Mouse (Mus musculus): ENCODE measurements around the gene Hoxb6.

Gene Hoxb6

DNA sequence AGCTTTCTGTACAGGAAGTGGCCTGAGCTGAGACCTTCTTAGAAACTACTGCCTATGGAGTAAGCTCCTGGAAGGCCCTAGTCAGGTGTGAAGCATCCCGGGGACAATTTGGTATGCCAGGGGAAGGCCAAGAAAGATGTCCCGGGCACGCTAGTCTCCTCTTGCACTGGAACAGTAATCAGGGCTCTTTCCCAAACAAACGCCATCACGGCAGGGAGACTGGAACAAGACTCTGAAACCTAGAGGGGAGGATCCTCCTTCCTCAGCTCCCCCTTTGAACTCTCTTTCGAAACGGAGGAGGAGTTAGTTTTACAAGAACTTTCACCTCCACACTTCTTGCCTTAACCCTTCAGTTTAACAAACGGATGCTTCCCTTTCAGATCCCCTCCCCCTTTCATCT, 39.8 kb downstream of the Hoxb6 start:
- no peak for ATAC-seq (ENCODE audit: insufficient number of reproducible peaks, low FRiP score, low TSS enrichment)

DNA sequence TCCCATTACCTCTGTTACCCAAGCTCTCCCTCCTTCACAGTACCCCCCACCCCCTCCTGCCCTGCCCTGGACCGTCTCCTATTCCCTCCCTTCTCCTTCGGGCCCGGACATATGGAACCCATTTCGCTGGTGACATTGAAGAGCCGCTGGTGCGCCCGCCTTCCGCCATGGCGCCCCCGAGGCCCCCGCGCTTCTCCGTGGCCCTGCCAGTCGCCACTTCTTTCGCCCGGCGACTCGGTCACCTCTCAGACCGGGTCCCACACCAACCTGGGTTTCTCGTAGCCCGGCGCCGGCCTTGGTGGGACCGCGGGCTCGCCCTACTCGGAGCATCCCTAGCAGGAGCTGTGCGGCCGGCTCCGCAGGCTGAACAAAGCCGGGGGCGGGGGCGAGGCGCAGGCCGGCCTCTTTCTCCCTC, 40.3 kb downstream of the Hoxb6 start:
- no peak for ATAC-seq (ENCODE audit: insufficient number of reproducible peaks, low FRiP score, low TSS enrichment)

DNA sequence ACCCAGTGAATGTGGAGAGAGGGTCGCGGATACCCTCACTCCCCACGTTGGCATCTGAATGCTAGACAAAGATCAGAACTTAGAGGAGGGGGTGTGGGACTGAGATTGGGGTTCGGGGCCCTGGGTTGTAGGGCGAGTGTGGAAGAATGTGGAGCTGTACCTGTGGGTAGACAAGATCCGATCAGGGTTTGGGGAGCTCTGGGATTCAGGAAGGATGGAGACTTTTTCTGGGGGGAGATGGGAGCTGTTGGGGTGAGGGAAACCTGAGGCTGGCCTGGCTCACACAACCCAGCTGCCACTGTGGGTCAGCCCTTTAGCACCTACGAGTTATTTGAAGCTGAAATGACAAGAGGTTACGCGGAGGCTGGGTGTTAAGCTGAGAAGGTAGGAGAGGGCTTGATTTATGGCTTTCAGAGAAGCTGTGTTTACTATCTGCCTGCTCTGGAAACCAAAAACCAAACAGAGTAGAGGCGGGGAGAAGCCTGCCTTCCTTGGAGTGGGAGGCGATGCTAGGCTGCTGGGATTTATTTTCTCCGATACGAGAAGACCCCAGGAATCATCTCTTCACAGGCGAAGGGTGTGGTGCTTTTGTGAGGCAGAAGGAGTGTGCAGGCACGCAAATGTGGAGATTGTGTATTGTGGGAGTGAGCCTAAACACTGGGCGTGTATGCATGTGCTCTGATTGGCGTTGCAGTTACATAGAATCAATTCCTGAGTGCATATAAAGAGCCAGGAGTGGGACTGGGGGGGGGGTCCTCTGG, 41.1 kb downstream of the Hoxb6 start:
- ATAC-seq (ENCODE audit: insufficient number of reproducible peaks, low FRiP score, low TSS enrichment) = no peak

DNA sequence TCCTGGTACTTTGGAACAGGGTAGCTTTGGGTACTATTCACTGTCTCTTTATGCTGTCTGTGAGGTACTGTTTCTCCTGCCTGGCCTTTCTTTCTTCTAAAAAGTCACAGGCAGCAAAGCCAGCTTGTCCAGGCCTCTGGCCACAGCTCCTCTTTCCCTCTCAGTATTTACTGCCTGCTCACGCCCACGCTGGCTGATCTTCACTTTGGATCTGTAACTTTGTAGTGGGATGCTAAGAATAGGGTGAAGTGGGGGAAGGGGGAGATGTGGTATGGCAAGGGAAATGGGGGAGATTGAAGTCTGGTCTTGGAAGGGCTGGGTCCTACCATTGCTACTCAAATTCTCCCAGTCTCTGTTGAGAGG, 41.7 kb downstream of the Hoxb6 start:
- ATAC-seq (ENCODE audit: insufficient number of reproducible peaks, low FRiP score, low TSS enrichment) = no peak

DNA sequence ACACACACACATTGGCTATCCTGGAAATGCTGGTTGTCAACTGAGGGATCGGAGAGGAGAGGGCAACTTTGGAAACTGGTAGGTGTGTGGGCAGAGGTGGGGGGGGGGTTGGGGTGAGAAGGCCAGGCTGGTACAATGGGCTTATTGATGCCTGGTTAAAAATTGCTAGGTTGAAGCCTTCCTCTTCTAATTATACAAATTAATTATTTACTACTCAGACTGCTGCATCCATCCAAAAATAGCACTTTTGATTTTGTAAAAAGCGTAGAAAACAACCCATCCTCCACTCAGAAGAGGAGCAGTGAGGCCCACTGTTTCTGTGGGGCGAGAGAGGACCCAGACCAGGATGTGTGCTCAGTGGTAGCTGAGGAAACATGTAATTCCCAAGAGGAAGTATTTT, 42.7 kb downstream of the Hoxb6 start:
- no peak for ATAC-seq (ENCODE audit: insufficient number of reproducible peaks, low FRiP score, low TSS enrichment)

DNA sequence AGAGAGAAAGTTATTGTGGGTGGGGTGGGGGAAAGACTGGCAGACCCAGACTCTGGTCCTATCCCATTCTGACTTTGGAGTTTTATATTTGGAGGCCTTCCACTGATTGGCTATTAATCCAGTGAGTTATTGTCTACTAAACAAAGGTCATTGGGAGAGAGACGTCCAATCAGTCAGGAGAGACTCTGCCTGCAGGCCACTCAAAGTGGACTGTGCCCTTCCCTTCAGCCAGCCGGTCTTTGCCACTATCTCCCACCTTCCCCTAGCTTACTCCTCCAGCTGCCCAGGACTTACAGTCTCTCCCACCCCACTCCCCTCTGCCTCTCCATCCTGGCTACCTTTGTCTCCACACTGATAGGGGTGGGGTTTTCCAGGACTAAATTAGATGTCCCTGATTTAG, 44.3 kb downstream of the Hoxb6 start:
- ATAC-seq (ENCODE audit: insufficient number of reproducible peaks, low FRiP score, low TSS enrichment) = no peak

DNA sequence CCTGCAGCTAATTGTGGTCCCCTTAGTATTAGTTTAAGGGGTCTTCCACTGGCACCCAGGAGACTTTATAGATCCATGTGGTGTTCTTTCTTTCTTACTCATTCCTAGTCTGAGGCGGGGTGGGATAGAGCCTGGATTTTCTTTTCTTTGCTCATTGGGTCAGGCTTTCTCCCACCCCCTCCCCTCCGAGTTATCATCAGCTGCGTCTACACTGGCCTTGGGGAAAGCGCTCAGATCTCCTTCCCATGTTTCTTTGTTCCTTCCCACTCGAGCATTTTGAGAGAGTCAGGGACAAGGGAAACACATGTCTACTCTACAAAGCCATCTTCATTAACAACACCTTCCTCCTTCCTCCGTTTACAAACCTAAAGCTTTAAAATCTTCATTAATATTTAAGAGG, 44.8 kb downstream of the Hoxb6 start:
- ATAC-seq (ENCODE audit: insufficient number of reproducible peaks, low FRiP score, low TSS enrichment) = no peak

DNA sequence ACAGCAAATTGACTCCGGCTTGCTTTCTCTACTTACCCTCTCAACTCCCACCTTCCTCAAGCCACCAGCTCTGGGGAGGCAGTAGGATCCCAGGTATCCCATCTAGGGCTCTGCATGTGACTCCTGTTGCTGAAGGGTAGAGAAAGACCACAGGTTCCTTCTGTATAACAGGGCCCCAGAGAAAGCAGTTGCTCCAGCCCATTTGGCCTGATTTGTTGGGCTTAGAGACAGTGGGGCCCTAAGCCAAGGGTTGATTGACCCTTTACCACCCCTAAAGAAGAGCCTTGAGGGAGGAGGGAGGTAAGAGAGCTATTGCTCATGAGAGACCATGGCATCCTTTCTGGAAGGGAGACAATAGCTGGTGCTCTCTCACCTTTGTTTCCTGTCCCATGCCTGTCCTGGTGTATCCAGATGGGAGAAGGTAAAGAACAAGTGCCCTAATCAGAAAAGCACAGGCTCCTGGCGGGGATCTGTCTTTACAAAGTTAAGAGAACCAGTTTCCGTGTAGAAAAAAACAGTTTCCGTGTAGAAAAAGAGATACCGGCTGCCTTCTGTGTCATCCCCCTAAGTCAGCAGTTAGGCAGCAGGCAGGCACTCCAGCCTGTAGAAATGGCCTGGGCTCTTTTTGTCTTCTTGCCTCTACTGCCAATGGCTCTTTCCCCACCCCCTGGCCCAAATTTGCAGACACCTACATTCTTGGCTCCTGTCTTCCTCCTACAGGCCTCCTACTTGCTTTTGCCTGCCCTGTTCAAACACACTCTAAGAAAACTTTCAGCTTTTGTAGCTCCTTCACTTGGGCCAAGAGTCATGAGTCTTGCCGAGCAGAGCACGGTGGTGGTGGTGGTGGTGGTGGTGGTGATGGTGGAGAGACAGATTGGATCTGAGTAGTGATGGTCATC, 46.9 kb downstream of the Hoxb6 start:
- no peak for ATAC-seq (ENCODE audit: insufficient number of reproducible peaks, low FRiP score, low TSS enrichment)

DNA sequence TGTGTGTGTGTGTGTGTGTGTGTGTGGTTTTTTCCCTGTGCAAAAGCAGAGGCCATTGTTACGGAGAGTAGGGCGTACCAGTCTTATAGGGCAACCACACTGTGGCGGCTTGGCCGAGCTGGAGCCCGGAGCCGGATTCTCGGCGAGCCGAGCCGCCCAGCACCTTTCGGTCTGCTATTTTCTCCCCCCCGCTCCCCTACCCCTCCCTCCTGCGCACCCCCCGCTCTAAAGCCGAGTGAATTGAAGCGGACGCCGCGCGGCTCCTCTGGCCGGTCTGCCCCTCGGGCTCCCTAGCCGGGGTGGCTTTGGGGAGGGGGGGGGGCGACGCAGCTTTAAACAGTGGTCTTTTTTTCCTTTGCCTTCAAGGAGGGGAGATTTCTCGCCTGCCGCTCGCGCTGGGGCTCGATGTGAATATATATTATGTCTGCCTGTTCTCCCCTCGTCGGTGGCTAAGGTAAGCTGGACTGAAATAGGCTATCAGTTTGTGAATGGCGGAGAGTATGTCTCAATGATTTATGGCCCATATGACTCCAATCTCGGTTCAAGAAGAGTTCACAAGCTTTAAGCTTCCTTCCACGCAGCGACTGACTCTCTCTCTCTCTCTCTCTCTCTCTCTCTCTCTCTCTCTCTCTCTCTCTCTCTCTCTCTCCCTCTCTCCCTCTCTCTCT, 48.6 kb downstream of the Hoxb6 start:
- ATAC-seq (ENCODE audit: insufficient number of reproducible peaks, low FRiP score, low TSS enrichment) = no peak

DNA sequence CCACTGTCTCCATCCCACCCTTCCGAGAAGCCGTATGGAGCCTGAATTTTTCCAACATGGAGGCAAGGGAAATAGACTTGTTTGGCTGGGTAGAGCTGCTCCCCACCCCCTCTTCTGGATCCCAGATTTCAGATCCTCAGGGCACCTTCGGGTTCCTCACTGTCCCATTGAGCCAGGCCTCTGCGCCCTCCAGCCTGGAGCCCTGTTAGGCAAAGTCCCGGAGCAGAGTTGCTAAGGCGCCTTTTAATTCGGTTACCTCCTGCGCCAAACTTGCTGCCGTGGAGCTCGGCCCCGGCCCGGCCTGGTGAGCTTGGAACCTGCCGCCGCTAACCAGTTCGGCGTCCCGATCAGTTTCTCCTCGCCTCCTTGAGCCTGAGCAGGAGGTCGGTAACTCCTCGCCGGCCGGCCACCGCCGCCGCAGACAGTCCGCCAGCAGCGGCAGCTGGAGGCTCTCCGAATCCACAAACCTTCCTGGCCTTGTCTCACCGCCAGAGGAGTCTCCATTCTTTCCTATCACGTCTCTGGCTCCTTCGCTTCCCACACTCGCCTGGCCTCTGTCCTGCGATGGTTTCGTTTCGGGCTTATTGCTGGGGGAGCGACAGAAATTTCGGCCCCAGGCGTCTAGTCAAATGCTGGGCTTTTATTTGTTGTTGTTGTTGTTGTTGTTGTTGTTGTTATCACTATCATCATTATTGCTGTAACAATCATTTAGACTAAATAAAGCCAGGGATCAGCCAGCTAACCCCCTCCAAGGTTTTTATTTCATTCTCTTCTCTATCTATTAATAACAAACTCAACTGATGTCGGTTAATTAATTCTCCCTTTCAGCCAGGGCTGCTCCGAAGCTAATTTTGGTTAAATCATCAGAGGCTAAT, 49.7 kb downstream of the Hoxb6 start:
- ATAC-seq (ENCODE audit: insufficient number of reproducible peaks, low FRiP score, low TSS enrichment) = no peak

DNA sequence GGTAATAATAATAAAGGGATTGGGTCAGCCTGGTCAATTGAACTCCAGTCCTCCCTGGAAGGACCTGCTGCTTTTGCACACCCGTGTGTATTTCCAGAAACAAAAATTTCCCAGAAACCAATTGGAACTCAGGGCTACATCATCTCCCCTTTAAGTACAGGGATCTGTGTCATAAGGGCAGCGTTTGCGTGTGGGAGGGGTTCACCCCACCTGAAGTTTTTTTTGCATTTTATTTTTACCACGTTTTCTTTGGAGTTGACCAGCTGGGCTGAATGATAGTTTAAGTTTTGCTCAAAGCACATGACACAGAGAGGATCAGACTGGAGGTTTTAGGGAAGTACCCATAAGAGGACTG, 50.3 kb downstream of the Hoxb6 start:
- ATAC-seq (ENCODE audit: insufficient number of reproducible peaks, low FRiP score, low TSS enrichment) = no peak

DNA sequence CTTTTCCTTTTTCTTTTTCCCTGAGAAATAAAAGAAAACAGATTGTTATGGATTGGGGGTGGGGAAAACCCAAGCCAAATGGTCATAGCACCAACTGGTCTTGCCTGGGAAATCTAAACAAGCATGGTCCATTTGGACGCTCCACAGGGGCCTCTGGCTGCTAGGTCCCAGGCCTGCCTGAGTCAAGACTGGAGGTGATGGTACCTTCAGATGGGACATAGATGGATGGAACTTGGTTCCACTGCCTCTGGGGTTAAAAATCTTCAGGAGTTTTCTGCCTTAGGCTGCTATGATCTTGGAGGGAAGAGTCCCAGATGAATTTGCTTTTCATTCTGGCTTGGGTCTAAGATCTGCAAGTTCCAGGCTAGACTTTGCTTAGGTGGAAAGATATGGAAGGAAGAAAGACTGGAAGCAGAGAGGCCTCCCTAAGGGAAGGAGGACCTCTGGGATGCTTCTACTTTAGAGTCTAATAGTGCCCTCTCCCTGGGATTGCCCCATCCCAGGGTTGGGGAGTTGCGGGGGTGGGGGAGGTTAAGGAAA, 51.0 kb downstream of the Hoxb6 start:
- no peak for ATAC-seq (ENCODE audit: insufficient number of reproducible peaks, low FRiP score, low TSS enrichment)

DNA sequence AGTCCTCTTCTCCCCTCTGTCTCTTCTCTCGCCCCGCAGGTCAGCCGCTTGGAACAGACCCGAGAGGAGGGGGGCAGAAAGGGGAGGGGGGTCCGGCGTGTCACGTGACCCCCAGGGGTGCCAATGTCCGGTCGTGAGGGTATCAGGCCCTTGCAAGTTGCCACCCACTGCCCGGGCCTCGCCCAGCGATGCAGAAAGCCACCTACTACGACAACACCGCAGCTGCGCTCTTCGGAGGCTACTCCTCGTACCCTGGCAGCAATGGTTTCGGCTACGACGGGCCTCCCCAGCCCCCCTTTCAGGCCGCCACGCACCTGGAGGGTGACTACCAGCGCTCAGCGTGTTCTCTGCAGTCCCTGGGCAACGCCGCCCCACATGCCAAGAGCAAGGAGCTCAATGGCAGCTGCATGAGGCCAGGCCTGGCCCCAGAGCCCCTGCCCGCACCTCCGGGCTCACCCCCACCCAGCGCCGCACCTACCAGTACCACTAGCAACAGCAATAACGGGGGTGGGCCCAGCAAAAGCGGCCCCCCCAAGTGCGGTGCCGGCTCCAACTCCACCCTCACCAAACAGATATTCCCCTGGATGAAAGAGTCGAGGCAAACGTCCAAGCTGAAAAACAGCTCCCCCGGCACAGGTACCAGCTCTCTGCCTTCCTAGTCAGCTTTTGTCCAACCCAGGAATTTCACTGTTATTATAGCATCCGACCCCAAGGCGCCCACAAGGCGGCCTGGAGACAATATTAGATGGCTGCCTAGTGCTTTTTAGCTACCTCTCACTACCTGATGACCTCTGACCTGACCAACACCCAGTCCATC, 52.0 kb downstream of the Hoxb6 start:
- ATAC-seq (ENCODE audit: insufficient number of reproducible peaks, low FRiP score, low TSS enrichment) = no peak

DNA sequence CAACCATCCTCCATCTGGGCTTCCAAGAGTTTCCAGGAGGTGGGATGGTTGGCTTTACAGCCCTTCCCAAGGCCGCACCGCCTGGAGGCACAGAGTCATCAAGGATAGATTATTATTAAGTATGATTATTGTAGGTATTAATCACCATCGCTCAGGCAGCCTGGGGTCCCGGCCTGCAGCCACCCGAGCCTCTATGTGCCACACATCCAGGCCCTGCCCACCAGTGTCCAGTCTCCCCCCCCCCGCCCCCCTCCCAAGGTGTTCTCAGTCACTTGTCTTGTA, 52.5 kb downstream of the Hoxb6 start:
- ATAC-seq (ENCODE audit: insufficient number of reproducible peaks, low FRiP score, low TSS enrichment) = no peak

DNA sequence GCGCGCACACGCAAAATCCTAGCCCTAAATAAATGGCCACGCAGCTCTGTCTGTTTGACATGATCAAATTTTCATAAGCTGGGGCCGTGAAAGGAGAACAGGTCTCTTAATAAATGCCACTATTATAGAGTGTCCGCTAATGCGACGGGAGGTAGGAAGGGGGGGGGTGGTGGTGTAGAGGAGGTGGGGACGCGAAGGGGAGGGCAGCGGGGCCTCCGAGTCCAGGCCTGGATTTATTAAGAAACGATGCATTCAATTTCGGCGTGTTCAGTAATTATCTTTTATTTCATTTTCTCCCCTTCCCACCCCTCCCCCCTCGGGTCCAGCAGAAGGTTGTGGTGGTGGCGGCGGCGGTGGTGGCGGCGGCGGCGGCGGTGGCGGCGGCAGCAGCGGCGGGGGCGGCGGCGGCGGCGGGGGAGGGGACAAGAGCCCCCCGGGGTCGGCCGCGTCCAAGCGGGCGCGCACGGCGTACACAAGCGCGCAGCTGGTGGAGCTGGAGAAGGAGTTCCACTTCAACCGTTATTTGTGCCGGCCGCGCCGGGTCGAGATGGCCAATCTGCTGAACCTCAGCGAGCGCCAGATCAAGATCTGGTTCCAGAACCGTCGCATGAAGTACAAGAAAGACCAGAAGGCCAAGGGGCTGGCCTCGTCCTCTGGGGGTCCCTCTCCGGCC, 53.1 kb downstream of the Hoxb6 start:
- no peak for ATAC-seq (ENCODE audit: insufficient number of reproducible peaks, low FRiP score, low TSS enrichment)

DNA sequence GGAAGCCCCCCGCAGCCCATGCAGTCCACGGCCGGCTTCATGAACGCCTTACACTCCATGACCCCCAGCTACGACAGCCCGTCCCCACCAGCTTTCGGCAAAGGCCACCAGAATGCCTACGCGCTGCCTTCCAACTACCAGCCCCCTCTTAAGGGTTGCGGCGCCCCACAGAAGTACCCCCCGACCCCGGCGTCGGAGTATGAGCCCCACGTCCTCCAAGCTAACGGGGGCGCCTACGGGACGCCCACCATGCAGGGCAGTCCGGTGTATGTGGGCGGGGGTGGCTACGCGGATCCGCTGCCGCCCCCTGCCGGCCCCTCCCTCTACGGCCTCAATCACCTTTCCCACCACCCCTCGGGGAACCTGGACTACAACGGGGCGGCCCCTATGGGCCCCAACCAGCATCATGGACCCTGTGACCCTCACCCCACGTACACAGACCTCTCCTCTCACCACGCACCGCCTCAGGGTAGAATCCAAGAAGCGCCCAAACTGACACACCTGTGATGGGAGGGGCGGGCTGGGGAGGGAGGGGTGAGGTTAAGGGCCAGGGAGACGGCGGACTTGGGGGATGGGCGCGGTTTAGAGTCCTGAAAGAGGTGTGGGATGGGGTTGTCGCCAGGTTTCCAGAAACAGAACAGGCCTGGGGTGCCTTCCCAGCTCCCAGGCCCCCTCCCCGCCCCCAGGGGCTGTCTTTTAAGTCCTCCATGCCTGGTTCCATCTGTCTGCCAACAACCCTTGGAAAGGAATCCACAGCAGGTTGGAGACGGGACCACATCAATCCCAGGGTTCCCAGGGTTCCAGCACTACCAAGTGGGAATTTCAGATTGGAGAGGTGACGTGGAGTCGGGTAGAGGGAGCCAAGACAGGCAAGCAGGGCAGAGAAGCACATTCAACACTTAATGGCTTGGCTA, 53.9 kb downstream of the Hoxb6 start:
- ATAC-seq (ENCODE audit: insufficient number of reproducible peaks, low FRiP score, low TSS enrichment) = no peak

DNA sequence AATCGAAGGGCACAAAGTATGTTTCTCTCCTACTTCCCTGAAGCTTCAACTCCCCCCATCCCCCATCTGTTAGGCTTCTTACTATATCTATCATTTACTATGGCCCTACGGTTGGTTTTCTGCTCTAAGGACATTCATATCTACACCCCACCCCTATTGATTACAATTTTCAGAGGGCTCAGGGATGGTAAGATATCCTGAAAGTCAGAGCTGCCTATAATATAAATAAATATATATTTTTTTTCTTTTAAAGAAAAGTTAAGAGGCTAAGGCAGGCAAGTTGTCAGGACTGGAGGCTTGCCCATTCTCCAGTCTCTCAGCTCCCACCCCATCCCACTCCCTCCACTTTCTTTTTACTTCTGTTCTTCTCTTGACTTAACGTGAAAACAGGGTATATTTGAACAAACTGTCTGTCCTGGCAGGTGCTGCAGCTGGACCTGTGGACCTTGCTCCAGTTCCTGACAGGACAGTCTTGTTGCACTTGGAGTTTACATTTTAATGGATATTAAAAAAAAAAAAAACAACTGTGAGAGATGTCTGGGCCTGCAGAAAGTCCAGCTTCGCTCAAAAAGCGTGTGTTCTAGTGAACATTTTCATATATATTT, 54.7 kb downstream of the Hoxb6 start:
- ATAC-seq (ENCODE audit: insufficient number of reproducible peaks, low FRiP score, low TSS enrichment) = no peak

DNA sequence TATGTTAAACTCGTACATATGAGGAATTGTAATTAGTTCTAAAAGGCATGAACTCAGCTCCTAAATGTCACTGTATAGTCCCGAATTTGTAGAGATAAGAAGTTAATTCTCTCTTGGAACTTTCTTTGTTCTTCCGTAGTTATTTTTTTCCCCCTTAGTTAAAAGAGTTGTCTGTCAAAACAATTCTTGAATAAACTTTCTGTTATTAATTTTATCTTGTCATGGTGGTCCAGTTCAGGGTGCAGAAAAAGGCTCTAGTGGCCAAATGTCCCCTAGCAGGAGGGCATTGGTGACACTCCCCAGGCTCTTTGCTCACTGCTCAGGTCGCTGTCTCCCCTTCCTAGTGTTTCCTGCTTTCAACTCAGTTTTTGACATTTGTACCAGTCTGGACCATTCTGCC, 55.4 kb downstream of the Hoxb6 start:
- no peak for ATAC-seq (ENCODE audit: insufficient number of reproducible peaks, low FRiP score, low TSS enrichment)
